Mouse (Mus musculus) liver, postnatal 0 days (tissue): ENCODE measurements around the gene Slc35b4. TPM values are rescaled to one million over a fixed set of nuclear protein-coding genes. Genes with fewer than 3 reads are reported as not detected.

Experiments
- ATAC-seq: fragments of 200-750 bp; cut with Nextera tagmentation; 2 replicates; pipeline ENCODE4 v1.8.0; 2017; ENCODE audit warnings: mild to moderate bottlenecking, moderate library complexity
- DNase-seq: peaks from one replicate; pipeline ENCODE4 v3.0.0-alpha.2; 2016
- H3K27ac ChIP-seq: fragments of 300-500 bp; sonication (generic); 2 replicates; pipeline ENCODE4 v1.5.1; 2014; ENCODE audit warnings: antibody characterized with exemption, moderate library complexity, mild to moderate bottlenecking, low read depth
- H3K27me3 ChIP-seq: fragments of 300-500 bp; sonication (generic); 2 replicates; pipeline ENCODE4 v1.6.1; 2014; ENCODE audit warnings: low read length, control low read depth, mixed read lengths; ENCODE audit not compliant: insufficient read depth
- H3K36me3 ChIP-seq: fragments of 300-500 bp; sonication (generic); replicated peaks from 2 replicates; pipeline ENCODE4 v1.6.1; 2014; ENCODE audit warnings: mild to moderate bottlenecking, control low read depth, low read length, moderate library complexity, mixed read lengths; ENCODE audit not compliant: insufficient read depth
- H3K4me1 ChIP-seq: fragments of 300-500 bp; sonication (generic); 2 replicates; pipeline ENCODE4 v1.6.1; 2014; ENCODE audit warnings: antibody characterized with exemption, mild to moderate bottlenecking, control low read depth; ENCODE audit not compliant: insufficient read depth
- H3K4me2 ChIP-seq: fragments of 300-500 bp; sonication (generic); 2 replicates; pipeline ENCODE4 v1.6.1; 2014; ENCODE audit warnings: low read depth, mild to moderate bottlenecking, low read length, moderate library complexity, mixed read lengths
- H3K4me3 ChIP-seq: fragments of 300-500 bp; sonication (generic); 2 replicates; pipeline ENCODE4 v1.5.1; 2014; ENCODE audit warnings: low read depth, low read length
- H3K9ac ChIP-seq: fragments of 300-500 bp; sonication (generic); replicated peaks from 2 replicates; pipeline ENCODE4 v1.6.1; 2014; ENCODE audit warnings: mild to moderate bottlenecking, moderate library complexity
- H3K9me3 ChIP-seq: fragments of 300-500 bp; sonication (generic); 2 replicates; pipeline ENCODE4 v1.6.1; 2016; ENCODE audit warnings: mild to moderate bottlenecking, control low read depth, low read length, mixed read lengths
- CTCF ChIP-seq: sonication (generic); IDR thresholded peaks from 2 replicates; pipeline ENCODE4 v1.5.1; 2016; ENCODE audit warnings: antibody characterized with exemption, low read depth
- EP300 ChIP-seq: IDR thresholded peaks from 2 replicates; pipeline ENCODE4 v1.6.1; 2016; ENCODE audit warnings: antibody characterized with exemption, low read depth, mild to moderate bottlenecking
- WGBS: fragments of 180-500 bp; shearing (Covaris S2); extraction: QIAGEN DNeasy Blood & Tissue Kit; methylation state at CpG from one replicate; pipeline ENCODE4 v1.1.7; 2014; ENCODE audit not compliant: insufficient replicate concordance; 5-methylcytosine and 5-hydroxymethylcytosine counted together
- polyA plus RNA-seq: library from polyadenylated mRNA; unstranded; fragments of >200 nt; fragmentation: Nextera tagmentation; extraction: Ambion mirVana; gene quantifications from 2 replicates; pipeline ENCODE4 v1.2.1, GENCODE M21; 2015

The Slc35b4 gene
- polyA plus RNA-seq, 1 experiment from 2014 or later = 15.6 TPM

GRCm38 (mm10) chr6:34183326-34183725 lies 6.4 kb upstream of the Slc35b4 start:
- no peak overlapping the region for H3K9ac ChIP-seq

DNA sequence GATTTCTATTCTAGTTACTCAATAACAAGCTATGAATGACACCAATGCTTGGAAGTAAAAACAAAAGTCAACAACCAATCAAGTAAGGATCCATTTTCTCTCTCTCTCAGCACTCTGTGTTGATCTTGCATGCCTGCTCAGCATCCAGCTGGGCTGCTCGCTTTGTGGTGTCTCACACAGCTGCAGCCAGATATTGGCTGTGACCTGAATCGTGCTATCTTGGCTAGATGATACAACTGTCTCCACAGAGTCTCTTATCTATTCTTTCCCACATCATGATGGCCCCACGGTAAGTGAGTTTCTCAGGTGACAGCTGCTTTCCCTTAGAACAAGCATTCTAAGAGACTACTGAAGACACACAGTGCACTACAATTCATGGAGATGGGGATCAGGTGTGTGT lies 5.0 kb upstream of the Slc35b4 start:
- no peak for DNase-seq
- ATAC-seq = no peak
- no peak overlapping the region for H3K4me2 ChIP-seq
- H3K36me3 ChIP-seq = no peaks in the 10 kb centered on the region
- no peak overlapping the region for H3K27ac ChIP-seq
- H3K4me1 ChIP-seq = peaks cover 18% of the 10 kb centered on the region
- WGBS = 45% methylated on average over 3 of the region's 3 CpGs
- no peaks in the 10 kb centered on the region for H3K27me3 ChIP-seq
- no peaks in the 10 kb centered on the region; the same call in 1 of the 2 replicates for H3K9me3 ChIP-seq
- TF ChIP-seq EP300 = no peak
- TF ChIP-seq CTCF = no peak
- H3K9ac ChIP-seq = no peak overlapping the region
- H3K4me3 ChIP-seq = no peak overlapping the region

More at GRCm38 (mm10) chr6:34183326-34183725, 6.4 kb upstream of the Slc35b4 start:
- Histone ChIP-seq H3K4me2 (no peak overlapping the region), H3K27ac (no peak overlapping the region), H3K36me3 (no peaks in the 10 kb centered on the region), H3K9me3 (no peaks in the 10 kb centered on the region; the same call in 1 of the 2 replicates), H3K27me3 (no peaks in the 10 kb centered on the region), H3K4me1 (peaks cover 6% of the 10 kb centered on the region; the same call in 1 of the 2 replicates), H3K4me3 (no peak overlapping the region)
- DNase-seq (no peak), ATAC-seq (no peak)
- WGBS = 63% methylated on average over 3 of the region's 3 CpGs
- no peak for TF ChIP-seq EP300
- TF ChIP-seq CTCF = no peak

GRCm38 (mm10) chr6:34179911-34180310 lies 3.0 kb upstream of the Slc35b4 start:
- H3K36me3 ChIP-seq = no peaks in the 10 kb centered on the region
- no peak overlapping the region for H3K4me3 ChIP-seq
- DNase-seq = no peak
- no peak for ATAC-seq
- no peak overlapping the region for H3K27ac ChIP-seq
- TF ChIP-seq EP300 (no peak), CTCF (no peak)
- peaks cover 24% of the 10 kb centered on the region for H3K4me1 ChIP-seq
- no peak overlapping the region for H3K9ac ChIP-seq
- 76% methylated on average over 4 of the region's 4 CpGs for WGBS
- H3K27me3 ChIP-seq = no peaks in the 10 kb centered on the region
- no peak overlapping the region for H3K4me2 ChIP-seq
- no peaks in the 10 kb centered on the region; the same call in 1 of the 2 replicates for H3K9me3 ChIP-seq

DNA sequence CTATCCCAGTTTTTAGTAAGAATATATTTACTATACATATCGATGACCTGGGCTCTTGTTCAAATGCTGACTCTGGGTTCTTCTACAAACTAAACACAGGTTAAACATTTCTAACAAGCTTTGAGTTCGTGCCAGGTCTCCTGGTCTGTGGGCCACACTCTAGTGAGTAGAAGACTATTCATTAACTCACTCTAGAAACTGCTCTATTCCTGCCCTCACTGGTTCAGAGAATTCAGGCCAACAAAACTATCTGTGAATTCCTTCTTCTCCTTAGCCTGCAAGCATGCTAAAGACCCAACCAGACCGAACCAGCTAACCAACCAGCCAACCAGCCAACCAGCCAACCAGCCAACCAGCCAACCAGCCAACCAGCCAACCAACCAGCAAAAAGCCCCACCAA lies 2.1 kb upstream of the Slc35b4 start:
- Histone ChIP-seq H3K27ac (no peak overlapping the region), H3K9me3 (no peaks in the 10 kb centered on the region; the same call in 1 of the 2 replicates), H3K9ac (no peak overlapping the region), H3K4me3 (no peak overlapping the region), H3K27me3 (no peaks in the 10 kb centered on the region), H3K36me3 (no peaks in the 10 kb centered on the region), H3K4me1 (peaks cover 27% of the 10 kb centered on the region), H3K4me2 (no peak overlapping the region)
- ATAC-seq = no peak
- TF ChIP-seq EP300 (no peak), CTCF (no peak)
- peak; percentile 26 for DNase-seq
- WGBS = 63% methylated on average over 3 of the region's 3 CpGs

DNA sequence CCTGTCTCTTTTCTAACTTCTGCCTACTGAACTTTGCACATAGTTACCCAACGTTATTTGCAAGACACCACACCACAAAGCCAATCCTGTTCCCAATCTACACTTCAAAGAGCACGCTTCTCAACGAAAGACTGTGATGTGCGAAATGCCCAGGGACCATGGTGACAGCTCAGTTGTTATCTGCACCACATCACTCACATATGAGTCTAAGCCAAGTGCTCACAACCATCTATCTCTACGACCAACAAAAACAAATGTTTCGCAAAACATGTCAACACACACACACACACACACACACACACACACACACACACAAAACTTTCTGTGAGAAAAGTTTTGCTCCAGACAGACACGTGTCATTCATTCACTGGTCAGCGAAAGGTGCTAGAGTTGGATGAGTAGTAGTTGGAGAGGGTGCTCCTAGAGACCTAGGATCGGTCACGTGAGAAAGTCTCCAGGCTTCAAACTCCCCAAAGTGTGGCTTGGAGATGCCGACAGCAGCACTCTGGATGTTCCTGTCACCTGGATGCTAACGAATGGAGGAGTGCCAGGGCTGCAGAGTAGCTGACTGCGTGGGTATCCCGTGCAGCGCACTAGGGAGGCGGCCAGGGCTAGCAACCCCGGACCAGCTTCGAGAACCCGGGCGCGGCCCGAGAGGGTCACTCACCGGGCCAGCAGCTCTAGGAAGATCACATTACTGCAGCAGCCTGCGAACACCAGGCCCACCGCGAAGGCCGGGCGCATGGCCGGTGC lies 624 bp downstream of the Slc35b4 start:
- Histone ChIP-seq H3K36me3 (0 out of 2 replicates have a peak, but pooled peaks cover 3% of the 10 kb centered on the region), H3K4me2 (peak overlapping the region; percentile 80), H3K27ac (peak overlapping the region; percentile 89), H3K9me3 (no peaks in the 10 kb centered on the region; the same call in 1 of the 2 replicates), H3K9ac (peak overlapping the region; percentile 80), H3K4me1 (peaks cover 27% of the 10 kb centered on the region), H3K27me3 (no peaks in the 10 kb centered on the region), H3K4me3 (peak overlapping the region; percentile 77)
- ATAC-seq = peak; percentile 68
- no peak for TF ChIP-seq CTCF
- no peak for TF ChIP-seq EP300
- whole genome bisulfite sequencing = under 1% methylated on average over 29 of the region's 29 CpGs
- peak; percentile 33 for DNase-seq

DNA sequence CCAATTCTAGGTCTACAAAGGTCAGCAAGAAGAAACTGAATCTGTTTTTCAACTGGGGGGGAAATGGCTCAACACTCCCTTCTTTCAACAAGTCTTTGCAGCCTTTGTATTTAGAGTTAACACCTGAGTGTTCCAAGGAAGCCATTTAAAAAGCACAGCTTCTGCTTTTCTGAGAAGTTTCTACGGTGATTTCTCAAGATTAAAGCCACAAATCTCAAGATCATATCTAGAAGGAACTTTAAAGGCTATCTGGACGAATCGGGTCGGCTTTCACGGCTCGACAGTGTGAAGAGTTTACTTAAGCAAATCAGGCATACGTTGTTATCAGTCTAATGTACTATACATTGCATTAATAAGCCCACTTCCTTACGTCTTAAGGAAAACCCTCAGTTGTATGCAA lies 2.2 kb downstream of the Slc35b4 start:
- WGBS = 35% methylated on average over 8 of the region's 8 CpGs

More for the DNA sequence above, 2.2 kb downstream of the Slc35b4 start:
- peaks cover 3% of the 10 kb centered on the region; the same call in 1 of the 2 replicates for H3K36me3 ChIP-seq
- H3K9me3 ChIP-seq = no peaks in the 10 kb centered on the region
- DNase-seq = no peak
- H3K4me1 ChIP-seq = peaks cover 26% of the 10 kb centered on the region
- no peaks in the 10 kb centered on the region for H3K27me3 ChIP-seq
- H3K27ac ChIP-seq = no peak overlapping the region
- no peak overlapping the region for H3K9ac ChIP-seq
- no peak for TF ChIP-seq CTCF
- no peak for TF ChIP-seq EP300
- H3K4me3 ChIP-seq = no peak overlapping the region
- ATAC-seq = no peak
- no peak overlapping the region; the same call in 1 of the 2 replicates for H3K4me2 ChIP-seq
